Mouse (Mus musculus): ENCODE data around the gene Carm1. TPM values are rescaled to one million over a fixed set of nuclear protein-coding genes. Genes with fewer than 3 reads are reported as not detected.
"Not testable (repeated sequence)": the region's sequence is repeated elsewhere in the genome, so short reads cannot be mapped to it uniquely, and the experiment has no call there.

Carm1 gene
- polyA plus RNA-seq (2012; rRNA removed) = 36.2 and 50.3 TPM in 2 replicates

DNA sequence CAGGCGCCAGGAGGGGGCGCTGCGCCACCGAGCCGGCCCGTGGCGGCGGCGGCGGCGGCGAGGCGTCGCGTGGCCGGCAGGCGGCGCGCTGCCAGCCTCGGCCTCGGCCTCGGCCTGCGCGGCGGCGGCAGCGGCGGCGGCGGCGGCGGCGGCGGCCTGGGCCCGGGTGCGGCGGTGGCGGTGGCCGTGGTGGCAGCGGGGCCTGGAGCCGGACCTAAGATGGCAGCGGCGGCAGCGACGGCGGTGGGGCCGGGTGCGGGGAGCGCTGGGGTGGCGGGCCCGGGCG, at the start of gene Carm1:
Gene Carm1 (plus strand): TSS at position 106 of the 286 bp plus-strand sequence.
- DNase-seq (ENCODE audit: low read depth, low spot score) = no peak
- 9% methylated on average over 52 of the region's 52 CpGs for WGBS

DNA sequence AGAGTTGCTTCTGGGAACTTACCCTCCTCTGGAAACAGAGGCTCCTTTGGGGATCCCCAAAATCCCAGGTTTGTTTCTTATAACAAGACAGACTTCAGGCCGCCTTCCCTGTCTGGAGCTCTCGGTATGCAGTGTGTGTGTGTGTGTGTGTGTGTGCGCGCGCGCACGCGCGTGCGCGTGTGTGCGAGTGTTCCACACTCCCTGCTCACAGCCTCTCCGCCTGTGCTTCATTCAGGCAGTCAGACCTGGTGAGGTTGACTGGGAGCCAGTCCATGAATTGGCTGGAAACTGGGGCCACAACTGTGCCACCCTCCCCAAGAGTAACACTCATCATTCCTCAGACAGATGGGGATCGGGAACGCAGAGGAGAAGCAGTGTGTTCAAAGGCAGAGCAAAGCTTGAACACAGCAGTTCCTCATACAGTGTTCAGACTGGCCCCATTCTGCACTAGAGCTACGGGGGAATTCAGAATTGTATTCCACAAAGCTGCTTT, 49.6 kb upstream of the Carm1 start:
- DNase-seq (ENCODE audit: low read depth, low spot score) = no peak
- WGBS = 90% methylated on average over 16 of the region's 16 CpGs

DNA sequence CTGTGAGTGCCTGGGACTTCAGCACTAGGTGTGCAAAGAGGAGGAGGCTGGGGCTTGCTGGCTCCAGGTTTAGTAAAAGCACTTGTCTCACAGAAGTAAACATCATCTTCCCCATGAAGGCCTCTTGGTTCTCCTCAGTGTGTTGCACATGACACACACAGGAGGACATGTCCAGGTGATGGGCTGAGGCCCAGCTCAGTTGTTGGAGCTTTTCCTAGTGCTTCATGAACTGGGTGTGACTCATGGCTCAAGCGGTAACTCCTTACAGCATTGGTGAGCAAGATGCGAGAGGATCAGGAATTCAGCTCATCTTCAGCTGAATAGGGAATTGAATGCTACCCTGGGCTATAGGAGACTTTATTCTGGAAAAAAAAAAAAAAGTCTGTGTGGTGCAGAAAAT, 49.0 kb upstream of the Carm1 start:
- no peak for DNase-seq (ENCODE audit: low read depth, low spot score)
- WGBS = 76% methylated on average over 2 of the region's 2 CpGs

DNA sequence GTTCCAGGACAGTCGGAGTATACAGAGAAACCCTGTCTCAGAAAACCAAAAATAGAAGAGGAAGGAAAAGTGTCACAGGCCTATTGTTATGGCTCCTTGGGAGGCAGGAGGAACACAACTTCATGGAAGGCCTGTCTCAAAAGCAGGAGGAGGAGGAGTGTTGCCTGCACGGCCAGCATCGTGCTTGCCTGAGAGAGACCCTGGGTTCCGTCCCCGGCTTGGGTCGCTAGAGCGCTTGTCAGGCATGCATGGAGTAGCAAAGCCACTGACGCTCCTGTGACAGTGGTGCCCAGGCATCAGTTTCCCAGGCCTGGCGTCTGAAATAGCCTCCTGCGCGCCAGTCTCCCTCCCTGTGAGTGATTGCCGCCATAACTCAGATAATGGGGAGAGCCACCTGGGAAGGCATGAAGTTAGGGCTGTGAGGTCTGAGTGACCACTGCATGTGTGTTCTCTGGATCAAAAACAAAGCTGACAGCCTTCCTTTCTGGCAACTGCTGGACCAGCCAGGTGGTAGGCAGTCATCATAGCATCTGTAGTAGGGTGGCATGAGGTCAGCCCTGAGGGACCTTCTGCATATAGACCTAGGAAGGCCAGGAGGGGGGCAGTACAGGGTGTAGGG, 48.3 kb upstream of the Carm1 start:
- 93% methylated on average over 12 of the region's 12 CpGs for WGBS

DNA sequence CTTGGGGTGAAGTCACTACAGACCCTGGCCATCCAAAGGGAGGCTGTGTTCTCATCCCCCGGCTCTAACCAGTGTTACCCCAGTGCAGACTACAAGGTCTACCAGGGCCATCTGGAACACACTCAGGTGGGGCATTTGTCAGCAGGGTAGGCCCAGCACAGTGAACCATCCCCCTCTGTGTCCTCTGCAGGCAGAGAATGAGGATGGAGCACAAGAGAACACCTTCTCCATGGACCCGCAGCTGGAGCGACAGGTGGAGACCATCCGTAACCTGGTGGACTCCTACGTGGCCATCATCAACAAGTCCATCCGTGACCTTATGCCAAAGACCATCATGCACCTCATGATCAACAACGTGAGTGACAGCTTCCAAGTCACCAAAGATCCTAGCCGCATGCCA, 43.3 kb upstream of the Carm1 start:
- 96% methylated on average over 8 of the region's 8 CpGs for WGBS
- no peak for DNase-seq (ENCODE audit: low read depth, low spot score)

More for the DNA sequence above, 48.3 kb upstream of the Carm1 start:
- no peak for DNase-seq (ENCODE audit: low read depth, low spot score)

DNA sequence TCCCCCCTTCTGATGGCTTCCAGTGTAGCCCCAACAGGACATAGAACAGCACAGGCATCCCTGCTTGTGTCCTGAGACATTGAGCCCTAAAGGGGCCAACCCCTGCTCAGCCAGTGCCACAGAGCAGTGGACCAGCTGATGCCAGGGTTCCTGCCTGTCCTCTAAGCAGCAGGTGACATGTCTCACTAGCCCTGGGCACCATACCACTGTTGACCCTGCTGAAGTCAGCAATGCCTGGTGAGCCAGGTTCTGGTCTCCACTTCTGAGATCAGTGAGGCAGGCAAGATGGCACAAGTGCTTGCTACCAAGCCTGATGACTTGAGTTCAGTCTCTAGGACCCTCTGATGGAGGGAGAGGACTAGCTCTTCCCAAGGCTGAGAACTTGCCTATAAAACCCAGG, 40.9 kb upstream of the Carm1 start:
- no peak for DNase-seq (ENCODE audit: low read depth, low spot score)

DNA sequence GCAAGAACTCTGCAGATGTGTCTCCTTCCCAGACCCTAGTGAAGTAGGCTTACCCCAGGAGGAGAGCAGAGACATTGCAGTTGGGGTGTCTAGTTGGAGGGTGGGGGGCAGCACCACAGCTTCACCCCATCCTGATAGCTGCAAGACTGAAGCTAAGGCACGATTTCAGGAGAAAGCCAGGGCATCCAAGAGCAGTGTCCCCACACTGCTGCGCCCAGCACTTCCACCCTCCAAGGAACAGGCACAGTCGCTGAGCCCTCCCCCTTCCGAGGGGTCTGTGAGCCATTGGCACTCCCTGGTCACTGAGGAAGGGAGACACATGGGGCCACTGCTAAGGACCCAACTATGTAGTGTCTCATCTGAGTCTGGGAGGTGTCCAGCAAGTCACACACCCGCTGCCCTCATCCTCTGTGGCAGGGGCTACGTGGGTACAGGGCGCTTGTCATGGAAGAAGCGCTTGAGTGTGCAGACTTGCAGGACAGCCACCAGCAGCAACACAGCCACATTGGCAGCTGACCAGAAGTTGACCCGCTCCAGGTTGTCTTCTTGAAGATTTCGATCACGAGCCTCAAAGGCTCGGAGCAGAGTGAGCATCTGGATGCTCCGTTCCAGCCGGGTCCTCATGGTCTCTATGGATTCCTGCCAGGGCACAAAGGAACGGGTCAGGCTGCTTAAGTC, 38.8 kb upstream of the Carm1 start:
- DNase-seq (ENCODE audit: low read depth, low spot score) = no peak
- 85% methylated on average over 15 of the region's 15 CpGs for WGBS

DNA sequence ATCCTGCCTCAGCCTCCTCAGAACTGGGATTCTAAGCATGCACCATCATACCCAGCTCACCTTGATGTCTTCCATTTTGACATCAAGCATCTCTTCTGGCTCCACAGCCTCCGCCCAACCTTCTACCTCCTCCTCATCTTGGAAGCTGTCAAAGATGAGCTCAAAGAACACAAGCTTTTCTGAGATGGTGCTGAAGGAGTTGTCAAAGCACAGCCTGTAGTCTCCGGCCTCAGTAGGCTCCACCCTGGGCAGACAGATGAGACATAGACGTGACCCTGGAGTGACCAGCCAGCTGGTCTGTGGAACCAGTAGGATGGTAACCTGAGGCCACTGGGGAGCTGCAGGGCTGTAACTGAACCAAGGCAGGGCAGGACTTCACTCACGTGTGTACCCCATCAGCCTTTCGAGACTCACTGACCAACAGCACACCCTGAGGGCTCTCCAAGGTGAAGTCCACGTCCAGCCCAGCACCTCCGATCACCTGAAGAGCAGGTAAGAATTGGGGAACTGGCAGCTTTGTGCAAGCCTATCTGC, 37.8 kb upstream of the Carm1 start:
- no peak for DNase-seq (ENCODE audit: low read depth, low spot score)

DNA sequence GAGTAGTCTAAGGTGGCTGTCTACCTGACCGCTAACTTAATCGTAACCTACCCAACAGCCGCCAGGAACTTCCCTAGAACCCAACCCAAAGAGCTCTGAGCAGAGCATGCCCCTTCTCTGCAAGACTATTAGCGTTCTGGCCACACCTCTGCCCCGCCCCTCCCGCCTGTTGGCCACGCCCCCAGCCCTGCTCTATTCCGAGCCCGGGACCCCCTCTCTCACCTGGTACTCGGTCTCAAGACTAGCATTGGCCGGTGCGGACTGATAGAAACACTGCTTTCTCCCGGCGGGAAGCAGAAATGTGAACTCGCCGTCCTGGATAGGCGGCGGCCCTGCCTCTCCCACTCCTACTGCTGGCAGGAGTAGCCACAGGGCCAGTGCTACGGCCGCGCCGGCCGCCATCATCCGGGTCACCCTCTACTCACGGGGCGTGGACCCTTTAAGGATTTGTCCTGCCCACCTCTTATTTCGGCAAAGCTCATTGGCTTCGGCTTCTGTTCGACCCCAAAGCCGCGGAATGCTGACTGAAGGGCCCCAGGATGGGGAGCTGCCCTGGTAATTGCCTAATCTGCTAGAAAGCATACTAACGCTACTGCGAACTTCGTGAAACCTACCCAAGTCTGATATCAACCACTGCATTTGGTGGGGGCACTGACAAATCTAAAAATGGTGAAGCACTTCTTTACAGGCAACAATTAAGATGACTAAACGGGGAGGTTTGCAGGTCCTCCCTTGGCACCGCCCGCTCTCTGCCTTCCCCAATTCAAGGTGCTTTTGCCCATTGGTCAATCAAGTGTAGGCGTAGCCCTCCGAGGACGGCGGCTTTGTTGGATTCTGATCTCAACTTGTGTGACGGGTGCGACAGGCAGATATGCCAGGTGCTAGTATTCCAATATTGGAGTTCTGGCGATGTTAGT, 36.7 kb upstream of the Carm1 start, which contains the start of gene Tmed1:
Gene Tmed1 (minus strand): TSS at position 481 of the 917 bp plus-strand sequence.
- peak; percentile 64 for DNase-seq (ENCODE audit: low read depth, low spot score)
- WGBS = under 1% methylated on average over 44 of the region's 44 CpGs

More for the DNA sequence above, 37.8 kb upstream of the Carm1 start:
- 61% methylated on average over 7 of the region's 7 CpGs for WGBS

DNA sequence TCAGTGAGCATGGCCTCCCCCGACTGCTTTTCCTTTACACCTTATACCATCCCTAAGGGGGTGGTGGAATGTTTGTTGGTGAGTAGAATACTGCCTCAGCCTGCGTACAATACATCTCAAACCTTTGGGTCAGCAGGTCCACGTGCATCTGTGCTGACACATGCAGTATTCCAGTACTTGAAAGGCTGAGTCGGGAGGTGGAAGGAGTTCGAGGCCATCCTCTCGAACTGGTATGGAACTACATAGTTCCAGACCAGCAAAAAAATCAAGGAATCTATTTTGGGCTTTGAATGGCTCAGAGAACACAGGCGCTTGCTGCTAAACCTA, 36.0 kb upstream of the Carm1 start:
- no peak for DNase-seq (ENCODE audit: low read depth, low spot score)
- WGBS = 6% methylated on average over 7 of the region's 7 CpGs

DNA sequence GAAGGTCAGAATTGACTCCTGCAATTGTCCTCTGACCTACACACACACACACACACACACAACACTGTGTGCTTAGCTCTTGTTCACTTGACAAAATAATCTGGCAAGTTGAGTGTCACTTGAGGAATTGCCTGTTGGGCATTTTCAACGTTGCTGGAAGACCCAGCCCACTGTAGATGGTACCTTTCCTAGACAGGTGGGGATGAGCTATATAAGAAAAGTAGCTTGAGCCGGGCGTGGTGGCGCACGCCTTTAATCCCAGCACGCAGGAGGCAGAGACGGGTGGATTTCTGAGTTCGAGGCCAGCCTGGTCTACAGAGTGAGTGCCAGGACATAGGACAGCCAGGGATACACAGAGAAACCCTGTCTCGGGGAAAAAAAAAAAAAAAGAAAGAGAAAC, 35.6 kb upstream of the Carm1 start:
- DNase-seq (ENCODE audit: low read depth, low spot score) = no peak
- WGBS = 70% methylated on average over 9 of the region's 9 CpGs

DNA sequence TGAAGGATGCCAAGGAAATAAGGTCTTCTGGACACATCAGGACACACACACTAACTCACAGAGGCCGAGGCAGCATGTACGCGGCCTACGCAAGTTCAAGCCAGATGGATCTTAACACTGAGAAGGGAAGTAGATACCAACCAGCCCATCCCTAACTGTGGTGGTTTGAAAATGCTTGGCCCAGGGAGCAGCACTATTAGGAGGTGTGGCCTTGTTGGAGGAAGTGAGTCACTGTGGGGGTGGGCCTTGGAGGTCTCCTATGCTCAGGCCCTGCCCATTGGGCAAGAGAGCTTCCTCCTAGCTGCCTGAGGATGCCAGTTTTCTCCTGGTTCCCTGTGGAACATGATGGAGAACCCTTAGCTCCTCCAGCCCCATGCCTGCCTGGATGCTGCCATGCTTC, 33.2 kb upstream of the Carm1 start:
- no peak for DNase-seq (ENCODE audit: low read depth, low spot score)
- WGBS = 100% methylated on average over 4 of the region's 4 CpGs

DNA sequence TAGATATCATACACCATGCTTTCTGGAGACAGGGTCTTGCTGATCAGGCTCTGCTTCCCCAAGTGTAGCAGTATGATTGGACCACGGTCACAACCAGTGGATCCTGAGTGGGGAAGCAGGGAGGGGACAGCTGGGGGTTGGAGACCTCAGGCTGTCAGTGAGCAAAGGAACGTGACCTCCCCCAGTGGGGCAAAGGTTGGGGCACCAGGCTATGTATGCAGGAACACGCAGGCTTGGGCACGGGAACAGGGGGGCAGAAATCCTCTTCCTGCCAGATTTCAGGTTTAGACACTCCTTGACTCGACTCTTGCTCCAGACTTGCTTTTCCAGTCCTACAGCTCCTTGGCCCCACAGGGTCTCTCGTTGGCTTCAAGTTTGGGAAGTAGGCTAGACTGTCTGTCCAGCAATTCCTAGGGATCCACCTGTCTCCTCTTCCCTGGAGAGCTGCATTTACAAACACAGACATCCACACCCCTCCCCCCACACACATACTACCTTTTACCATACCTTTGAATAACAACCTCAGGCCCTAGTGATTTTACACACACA, 28.7 kb upstream of the Carm1 start:
- WGBS = 51% methylated on average over 6 of the region's 6 CpGs
- no peak for DNase-seq (ENCODE audit: low read depth, low spot score)

DNA sequence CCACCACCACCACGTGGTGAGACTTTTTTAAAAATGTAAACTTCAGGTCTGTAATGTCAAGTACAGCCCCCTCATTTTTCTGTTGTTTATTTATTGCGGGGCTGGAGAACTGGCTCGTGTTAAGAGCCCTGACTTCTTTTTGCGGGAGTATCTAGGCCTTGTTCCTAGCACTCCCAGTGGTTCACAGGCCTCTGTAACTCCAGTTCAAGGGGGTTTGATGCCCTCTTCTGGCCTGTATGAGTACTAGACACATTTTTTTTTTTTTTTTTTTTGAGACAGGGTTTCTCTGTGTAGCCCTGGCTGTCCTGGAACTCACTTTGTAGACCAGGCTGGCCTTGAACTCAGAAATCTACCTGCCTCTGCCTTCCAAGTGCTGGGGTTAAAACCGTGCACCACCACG, 28.0 kb upstream of the Carm1 start:
- WGBS = 80% methylated on average over 6 of the region's 6 CpGs
- not testable (repeated sequence) for DNase-seq (ENCODE audit: low read depth, low spot score)

DNA sequence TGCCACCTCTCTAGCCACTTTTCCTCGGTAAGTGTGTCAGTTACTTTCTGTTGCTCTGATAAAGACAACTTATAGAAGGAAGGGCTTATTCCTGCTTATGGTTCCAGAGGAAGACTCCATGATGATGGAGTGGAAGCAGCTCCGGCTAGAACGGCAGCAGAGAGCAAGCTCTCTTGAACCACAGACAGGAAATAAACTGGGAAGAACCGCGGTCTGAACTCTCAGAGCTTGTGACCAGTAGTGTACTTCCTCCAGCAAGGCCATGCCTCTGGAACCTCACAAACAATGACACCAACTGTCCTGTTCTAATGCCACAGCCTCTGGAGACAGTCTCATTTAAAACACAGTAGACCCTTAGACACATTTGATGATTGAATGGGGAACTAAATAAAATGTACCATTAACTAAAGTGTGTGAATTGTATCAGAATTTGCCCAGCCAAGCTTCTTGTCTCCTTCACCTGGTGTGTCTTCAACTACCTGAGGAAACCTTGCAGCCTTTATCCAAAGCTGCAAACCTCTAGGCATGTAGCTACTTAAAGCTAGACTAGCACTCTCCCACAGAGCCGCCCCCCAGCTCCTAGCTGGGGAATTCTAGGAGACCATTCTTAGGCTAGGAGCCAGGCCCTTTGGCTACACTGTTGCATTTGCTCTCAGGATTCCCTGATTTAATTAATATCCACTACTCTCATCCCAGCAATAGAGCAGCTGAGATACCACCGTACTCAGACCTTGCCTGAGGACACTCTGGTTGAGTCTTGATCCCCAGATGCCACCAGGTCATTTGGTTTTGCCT, 21.4 kb upstream of the Carm1 start:
- no peak for DNase-seq (ENCODE audit: low read depth, low spot score)
- WGBS = 72% methylated on average over 7 of the region's 7 CpGs

DNA sequence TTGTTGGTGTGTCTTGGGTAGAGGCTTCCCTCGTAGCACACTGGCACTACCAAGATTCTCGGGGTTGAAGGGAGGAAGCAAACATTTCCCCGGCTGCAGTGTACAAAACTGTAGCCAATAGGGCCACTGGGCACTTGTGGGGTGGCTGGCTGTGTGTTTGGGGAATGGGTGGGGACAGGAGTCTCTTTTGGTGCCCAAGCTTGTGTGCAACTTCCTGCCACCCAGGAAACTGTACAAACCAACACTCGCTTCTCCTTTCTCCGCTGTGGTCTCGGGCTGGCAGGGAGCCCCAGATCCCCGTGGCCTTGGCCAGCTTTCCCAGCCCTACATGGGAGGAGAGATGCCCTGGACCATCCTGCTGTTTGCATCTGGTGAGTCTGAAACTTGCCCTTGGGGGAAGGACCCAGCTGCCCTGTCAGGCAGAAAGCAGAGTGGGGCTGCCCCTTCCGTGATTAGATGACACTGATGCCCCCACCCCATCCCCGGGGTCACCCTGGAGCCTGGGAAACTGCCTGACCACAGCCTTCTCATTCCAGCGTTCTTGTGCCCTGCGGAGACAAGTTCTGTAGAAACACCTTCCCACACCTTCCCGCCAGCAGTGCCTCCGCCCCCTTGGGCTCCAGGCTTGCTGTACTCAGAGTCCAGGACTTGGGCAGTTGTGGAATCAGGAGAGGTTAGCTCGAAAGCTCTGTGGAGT, 20.6 kb upstream of the Carm1 start, which contains the start of gene AB124611:
Gene AB124611 (plus strand): TSS at position 240 of the 697 bp plus-strand sequence.
- no peak for DNase-seq (ENCODE audit: low read depth, low spot score)
- 43% methylated on average over 14 of the region's 14 CpGs for WGBS

DNA sequence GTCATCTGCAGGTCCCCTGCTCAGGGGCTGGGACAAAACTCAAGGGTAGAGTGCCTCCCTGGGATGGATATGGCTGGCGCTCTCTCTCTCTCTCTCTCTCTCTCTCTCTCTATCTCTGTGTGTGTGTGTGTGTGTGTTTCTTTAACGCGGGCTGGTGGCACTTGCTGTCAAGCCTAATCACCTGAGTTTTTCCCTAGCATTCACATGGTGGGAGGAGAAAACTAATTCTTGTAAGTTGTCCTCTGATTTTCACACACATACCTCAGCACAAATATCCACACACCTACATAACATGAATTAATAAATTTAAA, 20.1 kb upstream of the Carm1 start:
- 83% methylated on average over 3 of the region's 3 CpGs for WGBS
- DNase-seq (ENCODE audit: low read depth, low spot score) = no peak

DNA sequence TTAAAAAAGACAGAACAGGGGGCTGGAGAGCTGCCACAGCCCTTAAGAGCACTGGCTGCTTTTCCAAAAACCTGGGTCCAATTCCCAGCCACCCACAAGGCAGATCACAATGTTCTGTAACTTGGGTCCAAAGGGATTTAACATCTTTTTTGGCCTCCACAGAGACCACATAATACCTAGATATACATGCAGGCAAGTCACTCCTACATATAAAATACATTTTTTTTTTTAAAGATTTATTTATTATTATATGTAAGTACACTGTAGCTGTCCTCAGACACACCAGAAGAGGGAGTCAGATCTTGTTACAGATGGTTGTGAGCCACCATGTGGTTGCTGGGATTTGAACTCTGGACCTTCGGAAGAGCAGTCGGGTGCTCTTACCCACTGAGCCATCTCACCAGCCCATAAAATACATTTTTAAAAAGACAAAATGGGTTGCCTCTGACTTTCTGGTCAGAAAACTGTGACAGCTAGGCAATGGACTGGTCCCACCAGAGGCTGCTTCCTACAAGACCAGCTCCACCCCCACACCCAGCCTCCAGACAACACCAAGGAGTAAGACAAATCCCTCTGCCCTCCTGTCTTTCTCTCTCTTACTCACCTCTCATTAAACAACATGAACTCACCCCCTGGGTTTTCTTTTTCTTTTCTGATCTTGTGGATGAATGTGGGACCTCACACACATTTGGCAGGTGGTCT, 19.4 kb upstream of the Carm1 start:
- 91% methylated on average over 2 of the region's 2 CpGs for WGBS
- no peak for DNase-seq (ENCODE audit: low read depth, low spot score)
